Mouse (Mus musculus): Measurements from ENCODE around the gene Klhl23.

The Klhl23 gene

DNA sequence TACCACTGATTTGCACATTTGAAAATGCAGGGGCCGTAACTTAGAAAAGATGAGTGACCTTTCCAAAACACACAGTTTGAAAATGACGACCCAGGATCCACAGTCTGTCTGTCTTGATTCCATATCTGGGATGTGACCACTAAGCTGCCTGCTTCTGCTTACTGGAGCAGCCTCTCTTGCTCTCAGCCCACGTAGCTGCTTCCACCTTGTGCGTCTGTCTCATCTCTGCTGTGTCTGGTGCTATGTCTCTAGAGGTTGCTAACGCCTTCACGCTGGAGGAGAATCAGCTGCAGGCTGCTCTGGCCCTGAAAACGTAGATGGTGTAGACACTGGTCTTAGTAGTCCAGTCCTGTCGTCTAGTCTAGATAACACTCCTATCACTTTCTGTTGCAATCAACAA lies 8.4 kb downstream of the Klhl23 start:
- DNase-seq = no peak

DNA sequence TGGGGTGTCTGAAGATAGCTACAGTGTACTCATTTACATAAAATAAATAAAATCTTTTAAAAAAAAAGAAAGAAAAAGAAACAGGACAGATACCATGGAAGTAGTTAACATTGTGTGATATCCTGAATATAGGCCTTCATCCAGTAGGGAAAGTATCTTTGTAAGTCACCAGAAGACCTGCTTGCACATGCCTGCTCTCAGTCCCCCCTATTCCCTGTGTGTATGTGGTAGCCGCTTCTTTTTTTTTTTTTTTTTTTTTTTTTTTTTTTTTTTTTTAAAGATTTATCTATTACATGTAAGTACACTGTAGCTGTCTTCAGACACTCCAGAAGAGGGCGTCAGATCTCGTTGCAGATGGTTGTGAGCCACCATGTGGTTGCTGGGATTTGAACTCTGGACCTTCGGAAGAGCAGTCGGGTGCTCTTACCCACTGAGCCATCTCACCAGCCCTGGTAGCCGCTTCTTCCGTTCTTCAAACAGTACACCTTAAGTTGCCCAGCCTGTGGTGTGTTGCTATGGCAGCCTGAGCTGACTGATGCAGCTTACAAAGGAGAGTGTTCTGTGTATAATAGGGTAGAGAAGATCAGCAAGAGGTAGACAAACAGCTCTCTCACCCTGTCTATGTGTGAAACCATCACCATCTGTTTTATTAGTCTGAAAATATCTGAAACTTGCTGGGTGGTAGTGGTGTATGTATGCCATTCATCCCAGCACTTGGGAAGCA lies 15.7 kb downstream of the Klhl23 start:
- no peak for DNase-seq

DNA sequence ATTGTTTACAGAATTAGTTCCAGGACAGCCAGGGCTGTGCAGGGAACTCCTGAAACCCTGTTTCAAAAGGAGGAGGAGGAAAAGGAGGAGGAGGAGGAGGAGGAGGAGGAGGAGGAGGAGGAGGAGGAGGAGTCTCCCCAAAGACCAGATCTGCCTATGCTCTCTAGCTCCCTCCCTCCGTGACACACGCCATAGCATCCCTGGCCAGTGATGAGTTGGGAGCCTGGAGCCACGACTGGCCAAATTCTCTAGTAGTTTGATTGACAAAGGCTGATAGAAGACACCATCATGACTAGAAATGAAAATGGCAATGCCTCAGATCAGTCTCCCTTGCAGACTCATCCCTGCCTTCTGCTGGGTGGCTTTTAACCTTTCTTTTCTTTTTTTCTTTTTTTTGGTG lies 16.3 kb downstream of the Klhl23 start:
- no peak for DNase-seq

DNA sequence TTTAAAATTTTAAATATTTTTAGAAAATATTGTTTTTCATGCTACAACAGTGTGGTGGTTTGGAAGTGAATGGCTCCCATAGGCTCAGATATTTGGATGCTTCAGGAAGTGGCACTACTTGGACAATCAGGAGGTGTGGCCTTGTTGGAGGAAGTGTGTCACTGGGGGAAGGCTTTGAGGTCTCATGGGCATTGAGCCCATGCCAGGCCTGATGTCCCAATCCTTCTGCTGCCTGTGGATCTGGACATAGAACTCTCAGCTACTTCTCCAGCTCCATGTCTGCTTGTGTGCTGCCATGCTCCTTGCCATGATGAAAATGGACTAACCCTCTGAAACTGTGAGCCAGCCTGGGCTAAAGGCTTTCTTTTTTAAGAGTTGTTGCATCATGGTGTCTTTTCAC lies 17.0 kb downstream of the Klhl23 start:
- no peak for DNase-seq

DNA sequence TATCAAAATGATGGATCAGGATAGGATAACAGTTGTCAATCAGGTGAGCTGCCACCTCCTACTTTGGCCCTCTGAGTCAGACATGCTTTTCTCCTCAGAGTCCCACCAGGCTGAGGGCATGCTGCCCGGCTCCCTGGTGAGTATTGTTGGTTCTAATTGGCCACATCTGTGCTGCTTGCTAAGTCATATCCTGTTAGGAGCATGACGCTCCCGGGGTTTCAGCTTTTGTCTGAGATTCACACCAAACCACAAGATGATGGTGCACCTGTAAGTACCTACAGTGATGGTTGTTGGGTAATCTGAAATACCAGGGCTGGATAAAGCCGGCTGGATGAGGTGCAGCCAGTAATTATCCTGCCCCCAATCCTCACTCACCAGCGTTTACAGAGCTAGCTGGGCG lies 18.5 kb downstream of the Klhl23 start:
- no peak for DNase-seq

DNA sequence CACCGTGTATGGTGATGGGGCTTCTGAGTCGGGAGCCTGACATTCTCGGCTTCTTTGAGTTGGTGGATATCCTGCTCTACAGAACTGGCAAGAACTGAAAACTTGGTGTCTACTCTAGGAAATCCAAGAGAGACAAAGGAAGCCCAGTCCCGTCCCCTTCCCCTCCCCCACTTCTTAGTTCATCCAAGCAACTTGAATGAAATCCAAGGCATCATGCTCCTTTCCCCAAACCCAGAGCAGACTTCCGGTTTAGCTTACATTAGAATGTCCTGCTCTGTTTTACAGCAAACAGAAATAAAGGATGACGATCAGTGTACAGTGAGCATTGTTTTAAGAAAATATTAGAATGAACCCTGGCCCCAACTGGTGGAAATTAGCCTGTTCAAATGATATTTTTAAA lies 27.5 kb downstream of the Klhl23 start:
- no peak for DNase-seq

DNA sequence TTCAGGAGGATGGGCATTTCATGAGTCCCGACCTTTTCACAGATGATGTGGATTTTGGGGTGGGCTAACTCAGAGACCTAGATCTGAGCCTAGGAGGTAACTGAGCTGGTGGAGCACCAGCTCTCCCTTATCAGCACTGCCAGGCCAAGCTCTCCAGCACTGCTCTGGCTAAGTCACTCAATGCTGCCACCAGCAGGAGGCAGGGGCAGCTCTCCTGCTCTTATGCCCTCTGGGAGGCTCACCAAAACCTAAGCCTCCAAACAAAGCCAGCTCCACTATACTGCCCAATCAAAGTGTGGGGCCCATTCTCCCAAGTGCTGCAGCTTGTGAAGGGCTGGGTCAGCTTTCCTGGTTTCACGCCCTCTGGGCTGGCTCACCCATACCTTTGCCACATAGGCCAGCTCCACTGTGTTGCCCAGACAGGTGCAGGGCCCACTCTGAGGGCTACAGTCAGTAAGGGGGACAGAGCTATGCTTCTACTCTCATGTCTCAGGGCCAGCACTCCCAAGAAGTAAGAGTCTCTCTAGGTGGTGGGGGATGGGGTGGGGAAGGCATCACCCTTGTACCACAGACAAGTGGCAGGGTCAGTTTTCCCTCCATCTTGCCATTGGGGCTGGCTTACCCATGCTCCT lies 29.8 kb downstream of the Klhl23 start:
- DNase-seq = no peak

DNA sequence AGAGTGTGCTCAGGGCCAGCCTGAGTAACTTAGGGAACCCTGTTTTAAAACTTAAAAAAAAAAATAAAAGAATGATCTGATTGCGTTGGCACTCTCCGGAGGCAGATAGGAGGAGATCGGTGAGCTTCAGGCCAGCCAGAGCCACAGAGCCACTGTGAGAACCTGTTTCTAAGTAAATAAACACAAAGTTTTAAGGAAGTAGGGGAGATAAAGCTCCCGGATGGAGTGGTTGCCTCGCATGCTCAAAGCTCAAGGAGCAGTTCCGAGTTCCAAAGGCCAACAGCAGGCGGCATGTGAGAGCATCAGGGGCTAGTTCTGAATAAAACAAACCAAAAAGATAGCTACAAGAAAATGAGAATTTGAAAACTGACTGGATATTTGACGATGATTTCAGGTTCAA lies 34.6 kb downstream of the Klhl23 start:
- DNase-seq = no peak

DNA sequence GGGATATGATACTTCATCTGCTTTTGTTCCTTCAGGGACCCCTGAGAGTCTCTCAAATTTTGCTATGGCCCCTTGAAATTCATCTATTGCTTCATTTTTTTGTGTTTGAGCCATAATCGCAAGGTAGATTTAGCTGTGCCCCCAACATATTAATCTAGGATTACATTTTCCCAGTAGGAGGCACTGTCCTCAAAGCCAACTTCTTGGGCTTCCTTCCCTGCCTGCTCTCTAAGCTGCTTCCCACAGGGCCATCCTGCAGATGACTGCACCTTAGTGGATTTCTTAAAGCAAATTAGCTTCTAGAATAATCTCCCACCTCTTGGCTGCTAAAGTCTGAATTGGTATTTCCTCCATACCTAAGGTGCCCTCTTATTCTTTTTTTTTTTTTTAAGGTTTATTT lies 36.1 kb downstream of the Klhl23 start:
- no peak for DNase-seq

DNA sequence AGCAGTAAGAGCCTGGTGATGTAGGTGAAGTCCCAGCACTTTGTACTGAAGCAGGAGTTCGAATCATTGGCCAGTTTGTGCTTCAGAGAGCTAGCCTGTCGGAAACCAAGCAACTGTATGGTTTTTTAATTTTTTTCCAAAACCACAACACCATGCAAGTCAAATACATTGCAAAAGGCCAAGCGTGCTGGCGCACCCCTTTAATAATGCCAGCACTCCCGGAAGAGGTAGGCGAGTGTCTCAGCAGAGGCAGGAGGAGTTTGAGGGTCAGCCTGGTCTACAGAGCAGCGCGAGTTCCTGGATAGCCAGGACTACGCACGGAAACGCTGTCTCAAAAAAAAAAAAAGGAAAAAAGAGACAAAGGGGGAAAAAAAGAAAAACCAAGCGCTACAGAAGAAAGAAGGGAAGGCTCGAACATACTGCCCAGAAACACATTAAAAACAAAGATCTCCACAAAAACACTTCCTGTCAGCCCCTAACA lies 39.3 kb downstream of the Klhl23 start:
- DNase-seq = no peak

DNA sequence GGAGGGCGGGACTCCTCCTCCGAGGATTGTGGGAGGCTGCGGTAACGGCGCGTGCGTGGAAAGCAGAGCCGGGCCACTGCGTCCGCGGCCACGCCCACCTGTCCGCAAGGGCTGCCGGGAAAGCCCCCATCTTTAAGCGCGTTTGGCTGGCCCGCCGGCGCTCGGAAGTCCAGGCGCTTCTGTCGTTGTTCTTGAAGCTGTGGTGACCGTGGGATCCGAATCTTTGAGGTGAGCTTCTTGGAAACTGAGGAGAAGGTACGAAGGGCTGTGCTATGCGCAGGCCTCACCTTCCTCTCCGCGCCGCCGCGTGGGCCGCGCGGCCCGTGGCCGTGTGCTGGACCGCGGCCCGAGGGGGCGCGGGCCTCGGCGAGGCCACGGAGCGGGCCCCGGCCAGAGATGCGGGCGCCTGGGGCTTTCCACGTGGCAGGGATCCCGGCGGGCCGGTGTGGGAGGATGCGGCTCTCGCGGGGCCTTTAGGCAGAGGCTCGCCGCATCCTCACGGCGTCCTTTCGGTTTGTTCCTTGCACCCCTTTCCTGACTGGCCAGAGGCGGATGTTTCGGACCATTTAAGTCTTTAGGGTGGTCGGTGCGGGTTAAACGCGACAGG lies 39.8 kb downstream of the Klhl23 start, which contains the start of gene Ssb:
Gene Ssb (plus strand): TSS at position 78 of the 607 bp plus-strand sequence.
- DNase-seq = peak; percentile 92

DNA sequence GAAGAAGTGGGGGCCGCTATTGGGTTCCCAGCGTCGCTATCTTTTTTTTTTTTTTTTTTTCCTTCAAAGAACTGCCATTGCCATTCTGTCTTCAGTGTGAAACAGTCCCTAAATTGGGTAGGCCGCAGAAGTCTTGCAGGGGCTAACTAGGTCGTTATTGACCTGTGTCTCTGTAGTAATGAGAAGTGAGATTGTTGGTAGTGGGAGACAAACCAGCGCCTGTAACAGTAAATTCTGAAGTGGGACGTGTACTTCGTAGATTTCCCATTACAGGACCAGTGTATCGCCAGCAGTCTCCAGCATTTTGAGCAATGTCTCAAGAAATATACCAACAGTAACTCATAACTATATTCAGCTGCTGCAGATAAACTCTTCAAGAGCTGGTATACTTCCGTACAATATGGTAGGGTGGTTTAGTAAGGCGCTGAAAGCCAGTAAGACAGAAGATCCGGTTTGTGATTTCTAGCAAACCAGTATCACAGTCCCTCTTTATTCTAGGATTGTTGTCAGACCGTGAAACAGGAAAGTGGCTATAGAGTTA lies 40.4 kb downstream of the Klhl23 start:
- DNase-seq = peak; percentile 23

DNA sequence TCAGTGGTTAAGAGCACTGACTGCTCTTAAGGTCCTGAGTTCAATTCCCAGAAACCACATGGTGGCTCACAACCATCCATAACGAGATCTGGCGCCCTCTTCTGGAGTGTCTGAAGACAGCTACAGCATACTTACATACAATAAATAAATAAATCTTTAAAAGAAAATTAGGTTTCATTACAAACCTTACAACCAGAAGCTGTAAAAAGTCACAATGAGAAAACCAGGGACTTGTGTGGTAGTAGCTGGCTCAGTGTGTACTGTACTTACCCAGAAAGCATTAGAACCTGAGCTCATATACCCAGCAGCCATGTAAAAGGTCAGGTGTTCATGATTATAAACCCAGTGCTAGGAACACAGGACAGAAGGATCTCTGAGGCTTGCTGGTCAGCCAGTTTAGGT lies 62.2 kb downstream of the Klhl23 start:
- no peak for DNase-seq

DNA sequence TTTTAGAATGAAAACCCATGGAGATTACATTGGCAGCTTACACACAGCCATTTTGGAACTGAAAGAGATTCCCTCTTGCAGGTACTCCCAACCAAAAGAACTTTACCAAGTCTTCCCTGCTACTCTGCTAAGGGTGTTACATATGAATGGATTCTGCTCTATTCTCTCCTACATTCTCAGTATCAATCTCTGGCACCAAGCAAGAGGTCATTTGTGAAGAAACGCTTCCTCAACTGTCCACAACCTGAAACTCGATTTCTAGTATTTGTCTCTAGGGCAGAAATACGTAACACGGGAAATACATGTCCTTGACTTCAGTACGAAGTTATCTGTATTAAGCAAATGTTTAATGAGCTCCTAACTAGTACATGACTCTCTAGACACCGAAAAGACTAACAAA lies 62.8 kb downstream of the Klhl23 start:
- DNase-seq = no peak

DNA sequence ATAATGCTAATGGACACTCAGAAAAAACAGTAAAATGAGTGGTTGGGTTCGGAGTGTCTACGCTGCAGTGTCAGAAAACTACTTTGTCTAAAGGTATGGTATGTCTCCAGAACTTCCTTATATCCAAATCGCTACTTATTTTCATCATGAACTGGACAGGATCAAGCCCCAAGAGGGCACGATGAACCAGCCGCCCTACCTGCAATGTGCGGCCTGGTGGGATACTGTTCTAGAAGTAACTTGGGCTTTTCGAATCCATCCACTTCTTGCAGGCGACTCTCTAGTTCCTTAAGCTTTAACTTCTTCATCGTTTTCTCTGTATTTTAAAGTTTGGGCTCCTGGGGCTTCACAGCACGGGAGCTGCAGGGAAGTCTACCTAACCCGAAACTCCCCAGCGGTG lies 63.3 kb downstream of the Klhl23 start:
- DNase-seq = no peak

DNA sequence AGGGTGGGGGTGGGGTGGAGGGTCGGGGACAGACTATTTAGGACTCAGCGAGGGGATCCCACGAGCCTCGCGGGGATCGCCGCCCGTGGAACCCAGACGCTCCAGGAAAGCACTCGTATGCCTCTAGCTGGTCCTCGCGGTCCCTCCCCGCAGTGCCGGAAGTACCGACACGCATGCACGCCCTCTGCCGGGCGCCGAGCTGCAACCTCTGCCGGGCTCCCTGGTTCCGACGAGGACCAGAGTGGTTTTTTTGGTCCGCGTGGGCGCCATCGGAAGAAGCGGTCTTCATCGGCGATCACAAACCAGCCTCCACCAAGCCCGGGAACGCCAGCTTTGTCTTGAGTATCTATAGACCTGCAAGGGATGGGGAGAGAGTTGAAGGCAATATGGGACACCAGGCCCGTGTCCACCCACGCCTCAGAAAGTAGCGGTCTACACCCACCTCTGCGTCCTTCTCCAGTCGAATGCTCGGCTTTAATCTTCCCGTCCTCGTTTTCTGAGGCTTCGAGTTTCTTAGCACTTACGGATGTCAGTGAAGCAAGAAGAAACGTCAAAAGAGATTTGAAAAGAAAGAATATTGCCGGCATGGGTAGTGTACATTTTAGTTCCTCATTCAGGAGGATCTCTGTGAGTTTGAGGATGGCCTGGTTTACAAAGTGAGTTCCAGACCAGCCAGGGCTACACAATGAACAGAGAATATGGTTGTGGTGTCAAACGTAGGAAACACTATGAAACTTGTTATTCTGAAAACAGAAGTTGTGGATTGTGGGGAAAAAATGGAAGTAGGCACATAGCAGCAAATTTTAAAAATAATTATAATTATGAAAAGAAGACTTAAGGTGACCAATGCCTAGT lies 63.9 kb downstream of the Klhl23 start, which contains the start of gene Mettl5:
Gene Mettl5 (minus strand): TSS at position 165 of the 855 bp plus-strand sequence.
- peak; percentile 80 for DNase-seq

Data from cerebellum, adult 9-10 months (tissue).